Mouse (Mus musculus) embryonic fibroblast, embryonic 13.5 days (primary cell): ENCODE measurements at regions not wholly inside any gene's neighbourhood (a gene's known extent, or its start where the extent isn't known, plus 50 kb on each side); places are given as distances from the start of the nearest gene placed in this dataset.

Experiments used
- CTCF ChIP-seq: IDR thresholded peaks from 2 replicates; pipeline ENCODE4 v1.5.1; 2011; ENCODE audit warnings: mild to moderate bottlenecking, control low read depth, low read length, moderate library complexity, borderline replicate concordance; ENCODE audit not compliant: insufficient read depth
- POLR2A ChIP-seq: IDR thresholded peaks from 2 replicates; pipeline ENCODE4 v1.6.1; 2011; ENCODE audit warnings: low read depth, mild to moderate bottlenecking, control low read depth, low read length, moderate library complexity

DNA sequence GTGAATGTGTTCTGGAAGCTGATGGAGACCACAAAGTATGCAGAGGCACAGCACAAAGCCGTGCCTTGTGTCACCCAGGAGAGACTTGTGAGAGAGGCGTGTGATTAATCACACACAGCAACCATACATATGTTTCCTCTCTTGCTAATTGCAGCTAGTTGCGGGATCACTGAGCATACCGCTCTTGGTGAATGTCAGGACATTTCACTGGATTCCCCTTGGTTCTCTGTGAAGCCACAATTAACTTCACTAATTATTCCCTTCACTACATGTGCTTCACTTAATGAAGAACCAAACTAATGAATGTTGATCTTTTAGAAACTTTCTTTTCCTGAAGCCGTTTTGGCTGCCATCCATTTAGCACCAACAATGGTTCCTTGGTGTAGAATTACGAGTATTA lies 267.3 kb downstream of the Adra2a start:
- TF ChIP-seq CTCF (no peak), POLR2A (no peak)
